Mouse (Mus musculus) CH12.LX (cell line): ENCODE measurements around the gene Daam1.

ENCODE experiments used
- CTCF ChIP-seq, 2 experiments: IDR thresholded peaks in 1 of 2; conservative IDR thresholded peaks in 1 of 2; 2 replicates each; pipeline ENCODE4 v1.5.1; 2011 to 2012; ENCODE audit warnings: low read depth in 2 of 2, low read length in 2 of 2, improper control_type of control experiment in 1 of 2, inconsistent platforms in 1 of 2, mild to moderate bottlenecking in 1 of 2, moderate library complexity in 1 of 2
- EP300 ChIP-seq: IDR thresholded peaks from 2 replicates; pipeline ENCODE4 v1.6.1; 2011; ENCODE audit warnings: low read length, improper control_type of control experiment
- MAFK ChIP-seq: IDR thresholded peaks from 2 replicates; pipeline ENCODE4 v1.6.1; 2011; ENCODE audit warnings: low read length, improper control_type of control experiment; ENCODE audit not compliant: insufficient replicate concordance
- POLR2A ChIP-seq: IDR thresholded peaks from 2 replicates; pipeline ENCODE4 v1.6.1; 2011; ENCODE audit warnings: low read depth, mild to moderate bottlenecking, improper control_type of control experiment, low read length

GRCm38 (mm10) chr12:72001811-72002210 lies 170.9 kb downstream of the Daam1 start:
- TF ChIP-seq CTCF (conservative IDR thresholded peaks at IDR 0.05 in 1 of 2, IDR thresholded peaks at IDR 0.05 in 1 of 2; ENCODE audit: low read depth in 2 of 2, low read length in 2 of 2) (no peak), MAFK (no peak), POLR2A (no peak), EP300 (peak; percentile 83)
